Mouse (Mus musculus): ENCODE measurements around the gene Cand2.

- TF ChIP-seq CTCF (IDR thresholded peaks at IDR 0.05; ENCODE audit: control insufficient read depth, insufficient read depth, low read length) (no peak), POLR2A (IDR thresholded peaks at IDR 0.05; ENCODE audit: borderline replicate concordance, control insufficient read depth, low read depth, low read length) (no peak)
Observed at GRCm38 (mm10) chr6:115791016-115791415, 16.7 kb downstream of the Cand2 start.

Data from bone marrow, adult 2 months (tissue).